Mouse (Mus musculus): Measurements from ENCODE around the gene Slc6a12.

The Slc6a12 gene

DNA sequence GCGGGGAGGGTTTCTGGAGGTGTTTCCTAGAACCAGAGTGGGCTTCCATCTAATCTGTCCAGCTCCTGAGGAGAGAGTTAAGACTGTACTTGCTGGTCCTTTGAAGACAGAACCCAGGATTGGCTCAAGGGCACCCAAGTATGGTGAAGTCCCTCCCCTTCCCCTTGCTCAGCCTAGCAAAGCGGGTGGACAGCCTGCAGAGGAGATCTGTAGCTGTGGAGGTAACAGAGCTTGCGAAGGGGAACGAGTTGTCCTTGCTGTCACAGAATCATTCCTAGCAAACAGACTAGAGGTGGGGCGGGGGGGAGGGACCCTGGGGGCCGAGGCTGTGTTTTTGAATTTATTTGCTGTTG lies 871 bp downstream of the Slc6a12 start:
- no peak for DNase-seq (ENCODE audit: low read depth, low spot score)

DNA sequence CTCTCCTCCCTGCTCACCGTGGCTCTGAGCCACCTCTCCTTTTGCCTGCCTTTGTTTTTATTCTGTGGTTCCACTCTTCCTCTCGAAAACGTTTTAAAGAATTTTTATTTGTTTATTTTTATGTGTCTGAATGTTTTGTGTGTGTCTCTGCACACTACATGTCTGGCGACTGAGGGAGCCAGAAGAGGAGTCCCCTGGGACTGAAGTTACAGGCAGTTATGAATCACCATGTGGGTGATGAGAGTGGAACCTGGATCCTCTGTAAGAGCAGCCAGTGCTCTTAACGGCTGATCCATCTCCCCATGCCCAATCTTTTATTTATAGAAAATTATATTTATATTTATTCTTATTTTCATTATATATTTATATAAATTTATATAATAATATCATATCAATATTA lies 1.5 kb downstream of the Slc6a12 start:
- DNase-seq (ENCODE audit: low read depth, low spot score) = no peak

DNA sequence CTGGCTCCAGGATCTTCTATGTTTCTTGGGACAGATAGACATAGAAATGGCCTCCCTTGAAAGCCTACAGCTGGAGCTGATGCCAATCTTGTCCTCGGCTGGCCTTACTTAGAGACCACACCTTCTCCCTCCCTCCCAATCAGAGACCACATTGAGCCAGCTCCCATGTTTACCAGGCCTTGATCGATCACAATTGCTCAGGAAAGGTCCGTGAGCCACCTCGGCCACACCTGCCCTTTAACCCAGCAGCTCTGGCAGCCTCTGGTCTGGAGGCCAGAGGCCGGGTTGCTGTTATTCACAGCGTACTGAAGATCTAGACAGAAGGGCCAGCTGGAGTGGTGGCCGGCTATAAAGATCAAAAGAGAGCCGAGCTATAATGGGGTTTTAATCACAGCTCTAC lies 3.6 kb downstream of the Slc6a12 start:
- DNase-seq (ENCODE audit: low read depth, low spot score) = no peak

DNA sequence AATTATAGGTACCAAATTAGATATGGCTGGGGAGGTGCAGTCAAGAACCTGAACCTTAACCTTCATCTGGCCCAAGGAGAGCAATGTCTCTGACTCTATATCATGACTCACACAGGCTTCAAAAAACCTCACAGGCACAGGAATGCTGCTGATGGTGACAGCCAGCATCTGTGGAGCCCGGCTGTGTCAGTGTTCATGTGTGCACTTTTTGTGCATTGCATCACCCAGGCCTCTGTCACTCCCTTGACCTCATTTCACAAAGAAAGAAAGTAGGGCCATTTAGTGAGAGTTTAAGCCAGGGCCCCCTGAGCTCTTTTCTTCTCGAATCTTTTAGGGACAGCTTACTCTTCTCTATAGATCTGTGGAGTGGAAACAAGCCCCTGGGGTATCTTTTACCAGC lies 9.4 kb downstream of the Slc6a12 start:
- DNase-seq (ENCODE audit: low read depth, low spot score) = no peak

DNA sequence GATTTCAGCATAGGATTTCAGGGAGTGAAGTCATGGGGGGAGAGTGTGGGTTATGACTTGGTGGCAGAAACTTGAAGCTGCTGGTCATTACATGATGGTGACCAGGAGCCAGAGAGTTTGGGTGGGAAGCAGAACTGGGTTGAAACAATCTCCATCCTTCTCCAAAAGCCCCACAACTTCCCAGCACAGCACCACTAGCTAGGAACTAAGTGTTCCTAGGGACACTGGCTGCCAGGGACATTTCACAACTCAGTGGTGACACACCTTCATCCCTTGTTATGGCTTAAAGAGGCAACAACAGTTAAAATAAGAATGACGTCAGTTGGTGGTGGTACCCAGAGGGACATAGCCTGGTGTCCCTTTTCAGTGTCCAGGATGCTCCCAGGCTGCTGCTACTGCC lies 13.2 kb downstream of the Slc6a12 start:
- DNase-seq (ENCODE audit: low read depth, low spot score) = no peak

DNA sequence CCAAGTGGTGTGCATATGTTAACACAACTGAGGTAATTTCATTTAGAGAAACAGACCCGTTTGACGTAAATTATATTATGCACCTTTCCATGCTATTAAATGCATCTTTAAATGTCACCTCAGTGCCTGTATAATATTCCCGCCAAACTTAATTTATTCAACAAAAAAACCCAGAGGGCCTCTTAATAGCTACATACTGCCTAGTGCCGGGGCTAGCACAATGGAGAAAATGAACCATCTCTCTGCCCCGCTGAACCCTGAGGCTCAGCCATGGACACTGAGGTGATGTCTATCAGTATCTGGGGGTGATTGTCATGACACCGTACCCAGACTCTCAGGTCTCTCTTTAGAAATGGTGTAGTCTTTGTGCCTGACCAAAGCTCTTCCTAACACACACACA lies 14.4 kb downstream of the Slc6a12 start:
- no peak for DNase-seq (ENCODE audit: low read depth, low spot score)

DNA sequence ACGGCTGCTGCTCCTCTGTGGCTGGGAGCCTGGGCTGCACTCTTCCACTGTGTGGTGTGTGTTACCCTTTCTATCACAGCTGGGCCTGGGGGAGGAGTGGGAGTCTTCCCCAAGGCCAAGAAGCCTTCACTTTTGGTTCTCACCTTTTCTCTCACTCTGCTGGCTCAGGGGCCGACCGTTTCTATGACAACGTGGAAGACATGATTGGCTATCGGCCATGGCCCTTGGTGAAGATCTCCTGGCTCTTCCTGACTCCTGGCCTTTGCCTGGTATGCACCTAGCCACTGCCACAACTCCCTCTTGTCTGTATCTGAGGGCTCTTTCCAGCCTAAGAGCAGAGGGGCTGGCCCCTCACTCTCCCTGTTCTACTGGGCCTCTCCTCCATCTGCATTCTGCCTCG lies 20.2 kb downstream of the Slc6a12 start:
- no peak for DNase-seq (ENCODE audit: low read depth, low spot score)

DNA sequence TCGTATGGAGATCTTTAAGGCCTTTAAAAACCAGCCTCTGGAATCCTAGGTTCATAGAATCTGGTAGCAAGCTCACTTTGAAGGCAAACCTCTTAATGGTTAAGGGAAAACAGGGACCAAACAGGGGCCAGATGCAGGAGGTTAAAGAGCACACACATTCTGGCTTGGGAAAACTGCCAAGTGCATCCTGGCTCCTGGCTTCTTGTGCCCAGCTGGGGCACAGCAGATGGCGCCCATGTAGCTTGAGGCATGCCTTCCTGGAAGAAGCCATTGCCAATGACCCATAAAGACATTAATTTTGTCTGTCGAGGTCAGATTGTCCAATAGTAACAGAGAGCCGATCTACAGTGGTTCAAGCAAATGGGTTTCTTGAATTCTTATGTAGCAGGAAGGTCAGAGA lies 21.1 kb downstream of the Slc6a12 start:
- DNase-seq (ENCODE audit: low read depth, low spot score) = no peak

DNA sequence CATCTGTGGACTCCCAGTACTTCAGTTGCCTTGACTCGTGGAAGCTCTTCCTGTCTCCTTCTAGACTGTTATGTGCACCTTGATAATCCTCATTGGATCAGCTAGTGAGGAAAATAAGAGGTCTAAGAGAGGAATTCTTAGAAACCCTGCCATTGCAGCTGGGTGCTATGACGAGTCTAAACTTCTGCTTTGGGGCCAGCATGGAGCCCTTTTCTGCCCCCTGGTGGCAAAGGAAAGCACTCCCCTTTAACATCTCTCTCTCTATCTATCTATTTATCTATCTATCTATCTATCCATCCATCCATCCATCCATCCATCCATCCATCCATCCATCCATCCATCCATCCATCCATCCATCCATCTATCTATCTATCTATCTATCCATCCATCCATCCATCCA lies 23.7 kb downstream of the Slc6a12 start:
- DNase-seq (ENCODE audit: low read depth, low spot score) = peak; percentile 45

DNA sequence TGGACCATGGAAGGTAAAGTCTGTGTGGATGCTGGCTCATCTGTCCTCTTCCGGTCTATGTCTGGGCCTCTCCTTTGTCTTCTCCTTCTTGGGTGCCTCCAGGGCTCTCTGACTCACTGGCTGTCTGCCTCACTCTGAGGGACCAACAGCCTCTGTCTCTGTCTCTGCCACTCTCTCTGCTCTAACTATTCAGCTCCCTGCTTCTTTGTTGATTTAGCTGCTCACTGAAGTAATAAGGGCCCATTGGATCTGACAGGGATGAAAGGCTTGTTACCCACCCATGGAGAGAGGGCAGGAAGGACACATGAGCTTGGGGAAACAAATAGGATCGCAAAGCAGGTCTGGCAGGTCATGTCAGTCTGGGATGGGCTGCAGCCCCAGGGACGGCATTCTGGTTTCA lies 24.2 kb downstream of the Slc6a12 start:
- no peak for DNase-seq (ENCODE audit: low read depth, low spot score)

DNA sequence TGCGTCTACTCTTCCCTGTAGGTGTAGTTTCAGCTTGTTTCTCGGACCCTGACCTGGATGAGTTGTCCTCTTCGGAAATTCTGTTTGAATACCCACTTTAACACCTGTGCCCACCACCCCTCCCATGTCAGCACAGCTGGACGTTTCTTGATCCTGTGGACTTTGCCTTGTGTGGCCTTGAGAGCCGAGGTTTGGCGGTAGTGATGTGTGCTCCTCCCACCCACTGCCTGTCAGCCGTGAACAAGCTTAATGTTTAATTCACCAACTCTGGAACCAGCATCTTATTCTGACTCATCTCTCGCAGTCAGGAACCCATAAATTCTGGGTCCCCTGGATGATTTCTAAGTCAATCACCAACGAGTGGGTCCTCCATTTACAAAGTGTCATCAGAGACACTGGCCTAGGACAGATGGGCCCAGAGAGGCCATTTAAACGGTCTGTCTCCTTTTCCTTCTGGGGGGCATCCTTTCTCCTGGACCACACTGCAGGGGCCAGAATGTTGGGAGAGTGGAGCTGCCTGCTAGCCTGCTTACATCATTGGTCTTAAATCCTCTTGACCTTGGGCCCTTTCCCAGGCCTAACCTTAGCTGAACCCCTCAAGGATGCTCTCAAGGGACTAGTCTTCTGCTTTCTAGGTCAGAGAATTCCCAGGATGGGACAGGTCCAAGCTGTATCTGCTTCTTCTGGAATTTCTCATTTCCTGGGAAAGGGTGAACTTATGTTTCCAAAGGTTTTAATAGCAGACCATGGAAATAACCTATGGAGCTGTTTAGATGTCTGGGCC lies 28.5 kb downstream of the Slc6a12 start:
- no peak for DNase-seq (ENCODE audit: low read depth, low spot score)

DNA sequence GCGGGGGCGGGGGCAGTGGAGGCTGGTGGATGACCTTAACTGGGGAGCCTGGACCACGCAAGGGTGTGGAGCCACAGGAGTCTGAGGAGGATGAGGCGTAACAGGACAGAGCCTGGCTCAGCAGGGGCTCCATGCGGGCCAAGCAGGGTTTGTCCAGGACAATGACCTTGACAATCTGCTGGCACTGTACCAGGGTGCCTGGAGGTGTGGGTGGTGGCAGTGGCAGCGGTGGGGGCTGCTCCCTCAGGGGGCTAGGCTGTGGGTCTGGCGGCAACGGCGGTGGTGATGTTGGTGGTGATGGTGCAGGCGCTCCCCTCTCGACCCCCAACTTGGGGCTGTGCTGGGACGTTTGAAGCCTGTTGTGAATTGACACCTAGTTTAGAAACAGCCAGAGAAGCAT lies 33.3 kb downstream of the Slc6a12 start:
- no peak for DNase-seq (ENCODE audit: low read depth, low spot score)

DNA sequence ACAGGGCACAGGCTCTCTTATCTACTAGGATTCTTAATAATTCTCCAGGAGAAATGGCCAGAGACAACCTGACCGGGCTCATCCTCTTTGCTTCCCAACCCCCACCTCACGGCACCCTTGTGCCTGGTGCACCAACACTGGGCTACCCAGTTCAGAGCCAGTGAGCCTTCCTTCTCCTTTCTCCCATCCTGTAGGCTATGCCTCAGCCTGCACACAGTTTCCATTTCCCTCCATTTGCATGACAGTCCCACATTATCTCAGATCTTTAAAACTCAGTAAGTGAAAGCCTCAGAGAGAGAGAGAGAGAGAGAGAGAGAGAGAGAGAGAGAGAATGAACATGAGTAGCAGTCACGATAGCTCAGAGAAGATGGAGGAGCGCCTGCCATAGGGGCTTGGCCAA lies 35.4 kb downstream of the Slc6a12 start:
- peak; percentile 47 for DNase-seq (ENCODE audit: low read depth, low spot score)

DNA sequence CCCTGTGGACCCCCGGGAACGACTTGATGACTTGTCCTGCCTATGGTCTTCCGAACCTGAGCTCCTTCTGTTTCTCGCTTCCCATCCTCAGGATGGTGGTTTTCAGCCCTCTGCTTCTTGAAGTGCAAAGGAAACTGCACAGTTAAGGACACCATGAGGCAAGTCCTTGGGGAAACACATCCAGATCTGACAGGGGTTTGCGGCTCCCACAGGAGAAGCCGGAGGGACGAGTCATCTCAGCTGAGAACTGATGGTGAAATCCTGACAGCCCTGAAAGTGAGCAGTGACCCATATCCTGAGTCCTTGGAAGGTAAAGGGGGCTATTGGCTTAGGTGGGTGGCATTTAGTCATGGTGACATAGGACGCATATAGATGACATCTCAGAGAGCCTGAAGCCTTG lies 37.7 kb downstream of the Slc6a12 start:
- DNase-seq (ENCODE audit: low read depth, low spot score) = no peak

DNA sequence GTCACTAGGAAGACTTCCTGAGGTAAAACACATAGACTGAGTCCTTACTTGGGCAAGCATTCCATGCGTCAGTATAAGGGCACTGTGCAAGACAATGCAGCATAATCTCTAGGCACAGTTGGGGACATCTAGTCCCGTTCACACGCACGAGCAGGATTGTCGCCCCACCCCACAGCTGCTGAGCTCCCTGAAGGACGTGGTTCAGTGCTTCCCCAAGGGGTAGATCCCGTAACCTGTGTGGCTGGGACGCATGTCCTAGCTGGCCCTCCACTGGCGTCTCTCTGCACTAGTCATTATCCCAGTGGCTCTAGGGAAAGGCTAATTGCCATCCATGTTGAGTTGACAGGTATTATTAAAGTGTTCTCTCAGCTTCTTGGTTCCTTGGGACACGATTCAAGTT lies 39.2 kb downstream of the Slc6a12 start:
- peak; percentile 39 for DNase-seq (ENCODE audit: low read depth, low spot score)

DNA sequence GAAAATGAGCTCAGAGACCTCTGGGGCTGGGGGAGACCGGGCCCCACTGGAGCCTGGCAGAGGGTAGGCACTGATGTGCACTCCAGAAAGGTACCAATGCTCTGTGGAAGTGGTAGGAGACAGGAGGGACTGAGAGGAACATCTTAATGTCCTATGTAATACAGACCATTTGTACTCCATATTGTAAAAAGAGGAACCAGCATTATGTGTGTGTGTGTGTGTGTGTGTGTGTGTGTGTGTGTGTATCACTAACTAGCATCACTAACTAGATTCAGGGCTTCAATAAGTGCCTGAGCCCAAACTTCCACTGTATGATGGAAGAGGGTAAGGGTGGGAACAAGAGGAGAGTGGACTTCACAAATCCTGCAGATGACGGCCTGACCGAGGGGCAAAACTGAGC lies 42.5 kb downstream of the Slc6a12 start:
- no peak for DNase-seq (ENCODE audit: low read depth, low spot score)

DNA sequence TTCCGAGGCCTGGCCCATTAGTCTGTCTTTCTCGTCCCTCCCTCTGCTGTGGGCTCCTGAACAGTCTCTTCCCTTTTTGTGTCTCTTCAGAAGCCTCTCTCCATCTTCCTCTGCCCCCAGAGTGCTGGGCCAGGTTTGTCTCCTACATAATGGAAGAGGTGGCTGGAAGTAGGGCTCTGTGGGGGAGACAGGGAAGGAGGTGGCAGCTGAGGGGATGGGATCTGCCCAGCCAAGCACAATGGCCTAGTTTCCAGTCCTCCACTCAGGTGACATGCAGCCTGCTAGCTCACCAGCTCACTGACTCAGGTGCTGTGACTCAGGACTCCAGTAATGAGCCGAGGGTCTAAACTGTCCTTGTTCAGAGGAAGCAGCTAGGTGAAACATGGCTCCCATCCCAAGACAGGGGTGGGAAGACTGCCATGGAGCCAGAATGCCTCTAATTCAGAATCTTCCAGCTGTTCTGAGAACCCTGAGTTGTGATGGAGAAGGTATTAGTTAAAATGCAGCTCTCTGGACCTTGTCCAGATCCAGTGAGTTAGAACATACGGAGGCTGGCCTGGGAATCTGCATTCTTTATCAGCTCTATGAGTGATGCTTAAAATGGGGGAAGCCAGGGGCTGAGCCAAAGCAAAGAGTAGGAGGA lies 49.9 kb downstream of the Slc6a12 start:
- no peak for DNase-seq (ENCODE audit: low read depth, low spot score)

DNA sequence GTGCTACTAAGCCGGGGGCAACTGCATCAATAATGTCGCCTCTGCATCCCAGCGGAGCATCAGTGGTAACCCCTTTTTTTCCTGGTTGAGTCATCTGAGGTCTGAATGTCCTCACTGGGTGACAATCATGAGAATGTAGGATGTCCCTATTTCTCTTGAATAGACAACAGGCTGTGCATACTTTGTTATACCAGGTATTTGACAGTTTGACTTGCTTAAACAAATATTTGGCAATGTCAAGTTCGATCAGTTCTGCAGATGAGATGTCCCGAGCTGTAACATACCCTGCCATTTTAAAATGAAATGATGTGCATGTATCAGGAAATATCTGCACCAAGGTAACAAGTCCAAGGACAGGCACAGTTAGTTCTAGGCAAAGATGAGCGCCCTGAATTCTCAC lies 58.3 kb downstream of the Slc6a12 start:
- DNase-seq (ENCODE audit: low read depth, low spot score) = no peak

DNA sequence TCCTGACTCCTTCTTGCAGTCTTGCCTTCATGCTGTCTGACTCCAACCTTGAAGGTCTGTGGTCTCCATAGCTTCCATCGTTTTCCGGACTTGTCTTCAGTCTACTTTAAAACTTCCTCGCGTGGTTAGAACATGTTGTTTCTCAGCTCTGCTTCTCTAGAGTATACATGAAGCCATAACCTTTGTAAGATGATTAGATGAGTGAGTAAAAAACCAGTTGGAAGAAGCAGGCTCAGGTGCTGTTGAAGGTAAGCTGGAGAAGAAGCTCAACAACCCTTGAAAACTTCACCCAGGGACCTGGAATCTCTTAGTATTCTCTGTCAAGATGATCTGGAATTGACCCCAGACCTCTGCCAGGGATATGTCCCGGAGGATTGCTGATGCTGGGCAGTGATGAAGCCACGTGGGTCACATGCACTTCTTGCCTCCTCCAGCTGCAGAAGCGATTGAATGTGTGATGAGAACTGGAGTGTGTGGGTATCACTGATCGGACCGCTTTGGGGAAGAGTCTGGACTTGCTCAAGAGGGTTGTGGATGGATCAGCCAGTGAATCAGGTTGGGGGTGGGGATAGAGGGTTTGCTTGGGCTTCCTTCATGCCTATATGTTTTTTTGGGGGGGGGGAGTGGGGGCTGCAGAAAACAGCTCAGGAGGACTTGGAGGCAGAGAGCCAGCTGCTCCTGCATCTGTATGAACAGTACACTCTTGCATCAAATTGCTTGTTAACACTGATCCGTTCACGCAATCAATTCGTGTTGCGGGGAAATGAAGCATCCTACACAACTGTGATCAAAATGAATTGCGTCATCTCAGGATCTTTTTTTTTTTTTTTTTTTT lies 59.2 kb downstream of the Slc6a12 start:
- DNase-seq (ENCODE audit: low read depth, low spot score) = no peak

DNA sequence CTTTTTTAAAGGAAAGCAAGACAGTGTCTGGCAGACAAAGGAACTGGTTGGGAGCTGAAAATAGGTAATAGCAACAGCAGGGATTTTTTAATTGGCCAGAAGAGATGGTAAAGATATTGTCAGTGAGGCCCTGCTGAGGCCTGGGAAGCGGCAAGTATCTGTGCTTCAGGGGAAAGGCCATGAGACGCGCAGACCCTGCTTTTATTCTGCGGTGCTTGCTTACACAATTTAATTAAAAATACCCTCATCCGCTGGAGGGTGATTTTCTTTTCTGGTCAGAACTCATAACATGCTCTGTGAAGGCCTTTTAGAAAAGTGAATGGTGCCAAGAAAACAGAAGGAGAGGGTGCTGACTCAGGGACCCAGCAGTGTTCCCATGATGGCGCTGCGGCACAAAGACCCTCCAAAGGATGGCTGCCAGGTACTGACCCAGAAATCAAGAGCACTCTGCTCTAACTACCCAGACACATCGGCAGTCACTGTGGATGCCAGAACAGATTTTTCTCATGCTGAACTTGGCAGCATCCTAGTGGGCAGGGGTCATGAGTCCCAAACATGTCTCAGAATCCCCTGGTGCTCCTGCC lies 59.9 kb downstream of the Slc6a12 start:
- no peak for DNase-seq (ENCODE audit: low read depth, low spot score)

DNA sequence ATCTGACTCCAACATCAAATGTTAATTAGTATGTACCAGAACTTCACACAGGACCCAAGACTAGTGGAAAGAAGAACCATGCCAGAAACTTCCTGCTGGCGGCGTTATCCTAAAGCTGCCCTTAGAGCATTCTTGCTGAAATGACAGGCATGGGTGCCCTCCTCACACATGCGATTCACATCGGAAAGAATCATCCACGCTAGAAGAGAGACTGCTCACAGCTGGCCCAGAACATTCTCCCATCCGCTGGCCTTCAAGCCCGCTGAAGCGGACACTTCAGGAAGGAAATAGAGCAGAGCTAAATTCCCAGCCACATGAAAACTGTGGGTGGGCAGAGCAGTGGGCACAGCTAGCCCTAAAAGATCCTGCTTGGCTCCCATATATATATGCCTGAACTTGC lies 62.4 kb downstream of the Slc6a12 start:
- no peak for DNase-seq (ENCODE audit: low read depth, low spot score)

DNA sequence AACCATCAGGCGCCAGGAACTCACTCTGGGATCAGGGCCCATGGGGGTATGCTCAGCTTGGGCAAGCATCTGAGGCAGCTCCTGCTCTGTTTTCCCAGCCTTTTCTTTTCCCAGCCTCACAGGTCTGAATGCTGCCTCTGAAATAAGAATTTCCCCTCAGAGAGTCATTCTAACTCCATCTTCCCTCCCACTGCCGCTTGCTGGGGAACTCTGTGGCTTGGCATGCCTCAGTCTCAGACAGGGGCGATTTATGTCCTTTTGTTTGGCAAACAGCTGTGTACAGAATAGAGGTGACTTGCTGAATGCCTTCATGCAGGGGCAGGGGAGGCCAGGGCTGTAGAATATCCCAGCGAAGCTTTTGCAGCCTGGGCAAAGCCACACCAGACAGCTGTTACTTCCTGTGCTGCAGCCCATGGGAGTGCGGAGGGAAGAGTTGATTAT lies 64.7 kb downstream of the Slc6a12 start:
- DNase-seq (ENCODE audit: low read depth, low spot score) = no peak

All from ES-CJ7 (cell line).